Mouse (Mus musculus) inflammation-experienced regulatory T-cells (primary cell): ENCODE measurements around the gene Hibch. TPM values are rescaled to one million over a fixed set of nuclear protein-coding genes. Genes with fewer than 3 reads are reported as not detected.

ENCODE experiments used
- polyA plus RNA-seq, 2 experiments: library from polyadenylated mRNA; unstranded; fragments of 100-300 nt; shearing (Covaris generic); gene quantifications; one replicate each; pipeline ENCODE4 v1.2.1; 2017

Gene Hibch
- polyA plus RNA-seq = 10 to 100 TPM; 23.3 to 26.7 TPM

DNA sequence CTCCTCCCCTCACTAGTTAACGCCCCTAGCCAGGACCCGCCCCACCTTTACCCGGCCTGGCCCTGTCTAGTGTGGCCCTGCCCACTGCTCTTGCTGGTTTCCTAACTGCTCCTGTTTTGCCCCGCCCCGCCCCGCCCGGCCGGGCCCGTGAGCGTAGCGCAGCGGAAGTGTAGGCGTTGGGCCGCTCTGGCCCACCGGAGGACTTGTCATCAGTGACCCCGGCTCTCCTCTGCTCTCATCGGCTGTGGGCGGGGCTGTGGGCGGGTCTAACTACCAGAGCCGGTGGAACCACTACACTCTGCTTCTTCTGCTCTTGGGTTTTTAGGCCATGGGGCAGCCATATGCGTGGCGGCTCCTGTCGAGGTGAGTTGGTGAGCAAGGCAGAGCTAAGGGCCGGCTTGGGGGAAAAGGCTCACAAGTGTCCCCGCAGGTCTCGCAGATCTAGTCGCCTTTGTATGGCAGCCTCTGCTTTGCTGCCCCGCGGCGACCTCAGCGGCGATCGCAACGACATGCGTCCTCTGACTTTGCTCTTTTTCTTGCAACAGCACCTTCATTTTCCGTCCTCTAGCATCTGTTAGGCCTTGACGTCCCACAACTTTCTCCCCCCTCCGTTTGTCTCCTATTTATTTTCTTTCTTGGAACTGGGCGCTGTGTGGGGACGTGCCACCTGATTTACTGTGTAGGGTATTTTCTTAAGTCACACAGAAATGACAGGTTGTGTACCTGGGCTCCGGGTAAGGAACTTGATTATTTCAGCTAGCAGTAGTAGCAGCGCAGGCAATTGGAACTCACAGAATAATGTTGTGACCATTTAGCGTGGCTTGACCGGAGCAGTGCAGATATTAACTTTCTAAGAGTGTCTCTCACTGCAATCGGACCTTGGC, at the start of gene Hibch:
Gene Hibch, plus strand, starts transcription at position 148 of the 884 bp plus-strand sequence.

DNA sequence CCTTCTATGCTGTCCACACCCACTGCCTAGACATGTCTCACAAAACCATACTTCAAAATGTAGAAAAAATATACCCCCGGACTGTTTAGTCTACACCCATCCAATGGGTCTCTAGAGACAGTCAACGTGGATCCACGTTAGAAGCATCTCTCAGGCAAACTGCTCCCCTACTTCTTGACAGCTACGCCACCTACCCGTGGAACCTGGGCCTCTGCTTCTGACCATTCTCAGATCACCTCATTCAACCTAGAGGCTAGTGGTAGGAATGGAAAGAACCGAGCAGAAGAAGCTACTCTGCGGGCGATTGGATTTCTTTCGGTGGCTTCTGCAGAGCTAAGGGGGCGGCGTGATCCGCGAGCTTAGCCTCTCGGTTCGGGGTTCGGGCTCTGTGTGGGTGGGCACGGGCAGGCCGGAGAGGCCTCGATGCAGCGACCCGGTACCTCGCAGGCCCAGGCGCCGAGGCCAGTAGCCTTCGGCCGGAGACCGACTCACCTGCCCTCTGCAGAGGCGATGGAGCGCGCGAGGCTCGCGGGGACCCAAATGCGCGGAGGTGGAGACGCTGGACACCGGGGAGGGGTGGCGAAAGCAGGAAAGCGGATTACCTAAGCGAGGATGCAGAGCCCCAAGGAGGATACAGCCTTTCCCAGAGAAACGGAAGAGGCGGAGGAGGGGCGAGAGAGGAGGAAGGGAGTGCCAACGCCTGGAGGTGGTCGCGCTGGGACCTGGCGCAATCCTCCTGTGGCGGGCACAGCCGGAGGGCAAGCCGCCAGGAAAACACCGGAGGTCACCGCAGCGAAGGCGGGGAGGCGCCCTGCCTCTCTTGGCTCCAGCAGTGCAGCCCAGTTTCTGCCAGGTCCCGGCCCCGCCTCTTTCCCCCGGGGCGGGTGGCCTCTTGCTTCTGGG, 27.6 kb upstream of the Hibch start, which contains the start of gene Inpp1:
Gene Inpp1, minus strand, starts transcription at position 779 of the 903 bp plus-strand sequence.

Other genes starting within 250 kb of the Hibch start
- gene Nemp2, start 214.2 kb upstream of the Hibch start, polyA plus RNA-seq = 10 to 100 TPM; 31.6 to 41.6 TPM
- gene Mfsd6, start 117.5 kb upstream of the Hibch start, polyA plus RNA-seq = 10 to 100 TPM; 21.0 to 38.8 TPM
- gene Inpp1, start 27.2 kb upstream of the Hibch start, polyA plus RNA-seq = 100 to 1,000 TPM; 106 to 119 TPM
- 1 to 10 TPM; 6.1 to 6.8 TPM for gene 1700019D03Rik, start 175.2 kb downstream of the Hibch start, polyA plus RNA-seq
- not detected for gene Mstn, start 216.7 kb downstream of the Hibch start, polyA plus RNA-seq